Mouse (Mus musculus) liver, embryonic 12.5 days (tissue): Measurements from ENCODE around the gene Ngdn. TPM values are rescaled to one million over a fixed set of nuclear protein-coding genes. Genes with fewer than 3 reads are reported as not detected.
"Not testable (repeated sequence)": the region's sequence is repeated elsewhere in the genome, so short reads cannot be mapped to it uniquely, and the experiment has no call there.

Experiments used
- ATAC-seq: fragments of 200-750 bp; cut with Nextera tagmentation; 2 replicates; pipeline ENCODE4 v1.8.0; 2017; ENCODE audit warnings: moderate number of reproducible peaks, mild to moderate bottlenecking, moderate library complexity
- H3K27ac ChIP-seq: fragments of 300-500 bp; sonication (generic); 2 replicates; pipeline ENCODE4 v1.5.1; 2016; ENCODE audit warnings: mild to moderate bottlenecking
- H3K27me3 ChIP-seq: fragments of 300-500 bp; sonication (generic); replicated peaks from 2 replicates; pipeline ENCODE4 v1.6.1; 2016; ENCODE audit warnings: mild to moderate bottlenecking, moderate library complexity
- H3K36me3 ChIP-seq: fragments of 300-500 bp; sonication (generic); 2 replicates; pipeline ENCODE4 v1.6.1; 2016; ENCODE audit warnings: mild to moderate bottlenecking, moderate library complexity
- H3K4me1 ChIP-seq: fragments of 300-500 bp; sonication (generic); 2 replicates; pipeline ENCODE4 v1.6.1; 2016
- H3K4me2 ChIP-seq: fragments of 300-500 bp; sonication (generic); 2 replicates; pipeline ENCODE4 v1.6.1; 2016; ENCODE audit warnings: mild to moderate bottlenecking, moderate library complexity
- H3K4me3 ChIP-seq: fragments of 300-500 bp; sonication (generic); 2 replicates; pipeline ENCODE4 v1.5.1; 2016; ENCODE audit warnings: mild to moderate bottlenecking, moderate library complexity
- H3K9ac ChIP-seq: fragments of 300-500 bp; sonication (generic); 2 replicates; pipeline ENCODE4 v1.6.1; 2016; ENCODE audit warnings: mild to moderate bottlenecking, moderate library complexity
- H3K9me3 ChIP-seq: fragments of 300-500 bp; sonication (generic); replicated peaks from 2 replicates; pipeline ENCODE4 v1.6.1; 2016; ENCODE audit warnings: mild to moderate bottlenecking, moderate library complexity
- WGBS: fragments of 180-500 bp; shearing (Covaris S2); methylation state at CpG from one replicate; pipeline ENCODE4 v1.1.7; 2016; ENCODE audit not compliant: insufficient replicate concordance; 5-methylcytosine and 5-hydroxymethylcytosine counted together
- polyA plus RNA-seq: library from polyadenylated mRNA; unstranded; fragments of >200 nt; fragmentation: Nextera tagmentation; extraction: Ambion mirVana; gene quantifications from 2 replicates; pipeline ENCODE4 v1.2.1, GENCODE M21; 2016

Ngdn gene
- polyA plus RNA-seq, 1 experiment from 2014 or later, result 57.5 TPM

- H3K4me3 ChIP-seq, result no peak overlapping the region
- ATAC-seq, result no peak
- no peak overlapping the region for H3K27ac ChIP-seq
- H3K27me3 ChIP-seq, result peaks cover 24% of the 10 kb centered on the region; the same call in 1 of the 2 replicates
- 73% methylated on average over 13 of the region's 13 CpGs for WGBS
- H3K4me1 ChIP-seq, result no peaks in the 10 kb centered on the region
- no peak overlapping the region for H3K9ac ChIP-seq
- H3K9me3 ChIP-seq, result no peaks in the 10 kb centered on the region
- H3K36me3 ChIP-seq, result no peaks in the 10 kb centered on the region
- H3K4me2 ChIP-seq, result no peak overlapping the region
Measured at GRCm38 (mm10) chr14:54988882-54989281, 26.4 kb upstream of the Ngdn start.

- no peak overlapping the region for H3K9ac ChIP-seq
- no peak overlapping the region for H3K4me3 ChIP-seq
- WGBS, result 71% methylated on average over 8 of the region's 8 CpGs
- H3K4me2 ChIP-seq, result no peak overlapping the region
- no peak overlapping the region for H3K27ac ChIP-seq
- H3K4me1 ChIP-seq, result 0 out of 2 replicates have a peak, but pooled peaks cover 6% of the 10 kb centered on the region
- H3K36me3 ChIP-seq, result no peaks in the 10 kb centered on the region
- ATAC-seq, result no peak
- peaks cover 26% of the 10 kb centered on the region; the same call in 1 of the 2 replicates for H3K27me3 ChIP-seq
- H3K9me3 ChIP-seq, result no peaks in the 10 kb centered on the region
Measured at GRCm38 (mm10) chr14:54989886-54990441, 25.3 kb upstream of the Ngdn start.

DNA sequence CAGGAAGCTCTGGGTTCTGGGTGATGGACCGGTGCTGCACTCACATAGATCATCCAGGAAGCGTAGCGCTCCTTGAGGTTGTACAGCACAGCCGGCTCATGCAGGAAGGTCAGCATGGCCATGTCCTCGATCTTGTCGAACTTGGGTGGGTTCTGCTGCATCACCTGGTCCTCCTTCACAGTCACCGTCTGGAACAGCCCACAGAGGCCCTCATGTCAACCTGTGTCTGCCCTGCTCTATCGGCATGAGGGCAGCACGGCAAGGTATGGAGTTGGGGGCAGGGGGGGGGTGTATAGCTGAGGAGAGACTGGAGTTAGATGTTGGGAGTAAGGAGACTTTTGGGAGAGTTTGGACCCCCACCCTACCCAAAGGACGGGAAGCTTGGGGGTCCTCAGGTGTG is 23.1 kb upstream of the Ngdn start:
- no peak overlapping the region for H3K27ac ChIP-seq
- ATAC-seq, result no peak
- H3K36me3 ChIP-seq, result no peaks in the 10 kb centered on the region
- H3K9me3 ChIP-seq, result no peaks in the 10 kb centered on the region
- H3K4me1 ChIP-seq, result 0 out of 2 replicates have a peak, but pooled peaks cover 6% of the 10 kb centered on the region
- H3K27me3 ChIP-seq, result peaks cover 45% of the 10 kb centered on the region
- H3K4me2 ChIP-seq, result no peak overlapping the region
- H3K9ac ChIP-seq, result no peak overlapping the region
- H3K4me3 ChIP-seq, result no peak overlapping the region
- WGBS, result 75% methylated on average over 10 of the region's 10 CpGs

DNA sequence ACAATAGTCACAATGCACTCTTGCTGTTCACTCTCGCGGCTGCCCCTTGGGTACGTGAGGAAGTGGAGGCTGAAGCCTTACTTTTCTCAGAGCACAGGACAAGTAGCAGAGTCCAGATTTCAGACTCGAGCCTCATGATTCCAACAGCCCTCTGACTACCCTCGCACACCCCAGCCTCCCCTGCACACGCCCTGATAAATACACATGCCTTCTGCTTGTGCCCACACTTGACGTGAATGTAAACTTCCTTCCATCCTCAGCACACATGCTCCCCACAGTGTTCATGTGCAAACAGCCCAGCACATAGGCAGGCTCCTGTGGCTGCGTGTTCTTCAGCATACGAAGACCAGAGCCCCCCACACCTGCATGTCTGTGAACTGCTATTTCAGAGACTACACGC is 21.6 kb upstream of the Ngdn start:
- Histone ChIP-seq H3K36me3 (no peaks in the 10 kb centered on the region), H3K9ac (no peak overlapping the region), H3K27ac (no peak overlapping the region), H3K4me3 (no peak overlapping the region), H3K27me3 (peaks cover 50% of the 10 kb centered on the region), H3K4me2 (no peak overlapping the region), H3K4me1 (0 out of 2 replicates have a peak, but pooled peaks cover 6% of the 10 kb centered on the region), H3K9me3 (no peaks in the 10 kb centered on the region)
- no peak for ATAC-seq
- WGBS, result 56% methylated on average over 10 of the region's 10 CpGs

GRCm38 (mm10) chr14:54994136-54994868 is 21.0 kb upstream of the Ngdn start, which contains the start of gene Myh7:
Gene Myh7 (minus strand): TSS chr14:54994626.
- Histone ChIP-seq H3K27ac (no peak within 1 kb of the TSS), H3K9ac (no peak within 1 kb of the TSS), H3K4me3 (no peak within 1 kb of the TSS), H3K4me2 (no peak within 1 kb of the TSS), H3K9me3 (no peaks in the 10 kb centered on the region), H3K27me3 (peaks cover 50% of the 10 kb centered on the region), H3K4me1 (0 out of 2 replicates have a peak, but pooled peaks cover 6% of the 10 kb centered on the region), H3K36me3 (no peaks in the 10 kb centered on the region)
- WGBS, result 43% methylated on average over 11 of the region's 11 CpGs
- ATAC-seq, result no peak

DNA sequence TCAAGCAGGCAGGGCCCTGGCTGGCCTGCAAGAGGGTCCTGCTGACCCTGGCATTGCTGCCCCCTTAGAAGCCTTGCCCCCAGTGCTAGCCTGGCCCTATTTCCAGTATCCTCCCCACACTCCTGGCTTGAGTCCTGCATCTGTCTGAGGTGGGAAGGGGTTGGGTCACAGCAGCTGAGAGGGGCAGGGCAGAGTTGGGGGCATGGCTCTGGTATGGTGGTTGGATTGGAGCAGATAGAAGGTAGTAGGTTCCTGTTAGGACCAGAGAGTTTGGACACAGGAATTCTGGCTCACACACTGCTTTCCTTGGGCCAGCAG is 20.4 kb upstream of the Ngdn start:
- Histone ChIP-seq H3K36me3 (no peaks in the 10 kb centered on the region), H3K4me3 (no peak overlapping the region), H3K4me2 (no peak overlapping the region)

DNA sequence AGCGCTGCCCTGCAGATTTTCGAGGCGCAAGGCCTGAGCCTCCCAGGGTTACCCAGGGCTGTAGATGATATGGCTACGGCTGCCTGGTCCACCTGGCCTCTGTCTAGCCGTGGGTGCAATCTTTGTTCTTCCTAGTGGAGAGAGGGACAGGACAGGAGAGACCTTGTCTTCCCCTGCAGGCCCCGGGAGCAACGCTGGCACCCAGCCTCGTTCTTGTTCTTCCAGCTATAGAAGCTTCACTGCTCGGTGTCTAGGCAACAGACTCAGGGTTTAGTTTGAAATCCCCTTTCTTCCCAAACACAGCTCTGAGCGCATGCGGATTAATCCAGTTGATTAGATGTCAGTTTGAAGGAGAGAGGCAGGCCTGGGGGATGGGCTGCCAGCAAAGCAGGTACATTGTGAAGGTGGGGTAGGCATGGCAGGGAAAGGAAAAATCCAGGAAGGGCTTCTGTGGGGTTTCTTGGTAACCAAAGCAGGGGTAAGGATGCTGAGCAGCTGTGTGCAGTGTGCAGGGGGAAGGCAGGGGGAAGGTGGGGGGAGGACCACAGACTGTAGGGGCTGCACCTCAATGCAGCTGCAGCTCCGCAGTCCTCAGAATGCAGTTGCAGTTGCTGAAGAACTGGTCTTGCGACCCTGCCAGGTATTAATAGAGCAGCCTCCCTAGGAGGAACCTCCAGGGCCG is 19.7 kb upstream of the Ngdn start:
- no peak overlapping the region for H3K27ac ChIP-seq
- WGBS, result 50% methylated on average over 14 of the region's 14 CpGs

More for the DNA sequence above, 20.4 kb upstream of the Ngdn start:
- ATAC-seq, result no peak
- H3K27ac ChIP-seq, result no peak overlapping the region
- 0 out of 2 replicates have a peak, but pooled peaks cover 6% of the 10 kb centered on the region for H3K4me1 ChIP-seq
- no peaks in the 10 kb centered on the region for H3K9me3 ChIP-seq
- H3K27me3 ChIP-seq, result peaks cover 50% of the 10 kb centered on the region
- no peak overlapping the region for H3K9ac ChIP-seq

GRCm38 (mm10) chr14:54996793-54997192 is 18.5 kb upstream of the Ngdn start:
- H3K4me2 ChIP-seq, result no peak overlapping the region
- H3K9me3 ChIP-seq, result no peaks in the 10 kb centered on the region
- H3K36me3 ChIP-seq, result no peaks in the 10 kb centered on the region
- WGBS, result 63% methylated on average over 9 of the region's 9 CpGs
- ATAC-seq, result no peak
- H3K27ac ChIP-seq, result no peak overlapping the region
- 0 out of 2 replicates have a peak, but pooled peaks cover 6% of the 10 kb centered on the region for H3K4me1 ChIP-seq
- peaks cover 47% of the 10 kb centered on the region for H3K27me3 ChIP-seq
- H3K9ac ChIP-seq, result no peak overlapping the region
- H3K4me3 ChIP-seq, result no peak overlapping the region

More for the DNA sequence above, 19.7 kb upstream of the Ngdn start:
- no peak overlapping the region for H3K4me2 ChIP-seq
- H3K4me3 ChIP-seq, result no peak overlapping the region
- no peaks in the 10 kb centered on the region for H3K36me3 ChIP-seq
- H3K27me3 ChIP-seq, result peaks cover 50% of the 10 kb centered on the region
- no peaks in the 10 kb centered on the region for H3K9me3 ChIP-seq
- 0 out of 2 replicates have a peak, but pooled peaks cover 6% of the 10 kb centered on the region for H3K4me1 ChIP-seq
- no peak for ATAC-seq
- H3K9ac ChIP-seq, result no peak overlapping the region

DNA sequence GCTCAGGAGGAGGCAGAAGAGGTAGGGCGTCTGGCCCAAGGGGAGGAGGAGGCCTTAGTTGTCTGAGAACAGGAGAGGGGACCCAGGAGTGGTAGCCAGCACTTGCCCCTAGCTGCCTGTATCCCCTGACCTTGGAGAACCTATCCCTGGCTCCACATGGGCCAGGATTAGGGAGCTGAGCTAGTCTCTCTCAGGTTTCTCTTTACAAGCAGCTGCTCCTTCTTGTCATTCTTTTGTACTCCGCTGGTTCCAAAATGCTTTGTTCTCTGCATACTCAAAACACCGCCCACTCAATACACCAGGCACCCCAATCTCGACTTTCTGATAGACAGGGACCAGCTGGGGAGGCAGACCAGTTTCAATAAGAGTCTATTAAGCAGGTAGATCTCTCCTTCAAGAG is 18.0 kb upstream of the Ngdn start:
- Histone ChIP-seq H3K27me3 (peaks cover 47% of the 10 kb centered on the region), H3K9ac (no peak overlapping the region), H3K4me3 (no peak overlapping the region), H3K4me2 (no peak overlapping the region), H3K9me3 (no peaks in the 10 kb centered on the region), H3K27ac (no peak overlapping the region), H3K4me1 (0 out of 2 replicates have a peak, but pooled peaks cover 6% of the 10 kb centered on the region), H3K36me3 (no peaks in the 10 kb centered on the region)
- 55% methylated on average over 4 of the region's 4 CpGs for WGBS
- no peak for ATAC-seq

- no peaks in the 10 kb centered on the region for H3K9me3 ChIP-seq
- H3K4me3 ChIP-seq, result no peak overlapping the region
- no peak overlapping the region for H3K4me2 ChIP-seq
- peaks cover 38% of the 10 kb centered on the region for H3K27me3 ChIP-seq
- no peaks in the 10 kb centered on the region for H3K36me3 ChIP-seq
- no peak overlapping the region for H3K27ac ChIP-seq
- H3K9ac ChIP-seq, result no peak overlapping the region
- H3K4me1 ChIP-seq, result peaks cover 15% of the 10 kb centered on the region
- no peak for ATAC-seq
Measured at GRCm38 (mm10) chr14:54998680-54999079, 16.6 kb upstream of the Ngdn start.

DNA sequence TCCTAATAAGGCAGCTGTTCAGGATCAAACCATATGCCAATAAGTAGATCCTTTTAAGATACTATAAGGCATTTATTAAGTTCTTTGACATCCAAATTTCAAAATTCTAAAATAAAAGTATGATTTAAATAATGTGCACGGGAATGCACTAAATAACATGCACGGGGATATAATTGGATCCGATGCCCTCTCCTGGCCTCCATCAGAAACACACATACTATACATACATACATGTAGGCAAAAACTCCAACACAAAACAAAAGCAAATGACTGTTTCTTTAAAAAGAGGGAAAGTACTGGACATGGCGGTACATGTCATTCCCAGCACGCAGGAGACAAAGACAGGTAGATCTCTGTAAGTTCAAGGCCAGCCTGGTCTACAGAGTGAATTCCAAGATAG is 15.4 kb upstream of the Ngdn start:
- not testable (repeated sequence) for H3K9ac ChIP-seq, H3K4me2 ChIP-seq, H3K27ac ChIP-seq, H3K36me3 ChIP-seq, H3K9me3 ChIP-seq, H3K4me3 ChIP-seq, ATAC-seq
- peaks cover 32% of the 10 kb centered on the region for H3K27me3 ChIP-seq
- 70% methylated on average over 5 of the region's 5 CpGs for WGBS
- peaks cover 21% of the 10 kb centered on the region for H3K4me1 ChIP-seq

DNA sequence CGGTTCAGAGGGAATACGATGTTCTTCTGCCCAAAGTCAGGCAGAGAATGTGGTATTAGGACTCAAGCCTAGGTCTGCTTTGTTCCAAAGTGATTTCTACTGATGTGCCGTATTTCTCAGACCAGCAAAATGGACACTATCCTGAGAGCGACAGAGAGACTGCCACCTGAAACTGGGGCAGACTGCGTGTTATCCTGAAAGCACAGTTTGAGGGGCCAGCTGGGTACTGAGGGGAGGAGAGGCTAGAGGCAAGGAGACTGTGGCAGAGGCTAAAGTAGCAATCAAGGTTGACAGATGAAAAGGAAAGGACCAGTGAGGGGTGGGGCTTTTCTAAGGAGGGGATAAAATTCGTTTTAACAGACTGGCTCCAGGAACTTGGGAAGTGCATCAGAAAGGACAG is 14.4 kb upstream of the Ngdn start:
- Histone ChIP-seq H3K36me3 (no peaks in the 10 kb centered on the region), H3K4me2 (no peak overlapping the region), H3K4me1 (peaks cover 22% of the 10 kb centered on the region), H3K4me3 (no peak overlapping the region), H3K27ac (no peak overlapping the region), H3K27me3 (peaks cover 24% of the 10 kb centered on the region), H3K9me3 (no peaks in the 10 kb centered on the region), H3K9ac (no peak overlapping the region)
- ATAC-seq, result no peak
- WGBS, result 67% methylated on average over 6 of the region's 6 CpGs
